Mouse (Mus musculus) spleen, embryonic (tissue): ENCODE measurements at regions not wholly inside any gene's neighbourhood (a gene's known extent, or its start where the extent isn't known, plus 50 kb on each side); places are given as distances from the start of the nearest gene placed in this dataset.

Experiments used
- CTCF ChIA-PET: fragments of 350-600 bp; sonication (Branson Sonifier 250); formaldehyde crosslinking; loops from one replicate; lab custom pipeline; 2022; lab: Charles Lee

- CTCF ChIA-PET: no interaction called here
These were observed 318.1 kb upstream of the Runx1 start for GRCm38 (mm10) chr16:93144033-93144432.

GRCm38 (mm10) chr16:93143164-93143563 is 317.2 kb upstream of the Runx1 start:
- CTCF ChIA-PET: no interaction called here

GRCm38 (mm10) chr16:93141967-93142366 is 316.0 kb upstream of the Runx1 start:
- CTCF ChIA-PET: interaction anchor here (0.5 kb wide), 1 partner anchor 402 kb away, joined by 3 read pairs; no protein-coding TSS in a partner anchor

- CTCF ChIA-PET: no interaction called here
These were observed 314.7 kb upstream of the Runx1 start for GRCm38 (mm10) chr16:93140535-93141110.

GRCm38 (mm10) chr16:93137249-93137648 is 311.3 kb upstream of the Runx1 start:
- CTCF ChIA-PET: no interaction called here

- CTCF ChIA-PET: no interaction called here
These were observed 305.5 kb upstream of the Runx1 start for GRCm38 (mm10) chr16:93131404-93131803.

GRCm38 (mm10) chr16:93130622-93131021 is 304.7 kb upstream of the Runx1 start:
- CTCF ChIA-PET: no interaction called here

GRCm38 (mm10) chr16:93123707-93124106 is 297.8 kb upstream of the Runx1 start:
- CTCF ChIA-PET: no interaction called here

- CTCF ChIA-PET: no interaction called here
These were observed 290.4 kb upstream of the Runx1 start for GRCm38 (mm10) chr16:93116111-93116969.

- CTCF ChIA-PET: no interaction called here
These were observed 285.0 kb upstream of the Runx1 start for GRCm38 (mm10) chr16:93110912-93111311.

- CTCF ChIA-PET: interaction anchor here (0.7 kb wide), 1 partner anchor 31 kb away, joined by 3 read pairs; no protein-coding TSS in a partner anchor
These were observed 284.5 kb upstream of the Runx1 start for GRCm38 (mm10) chr16:93110451-93110850.

GRCm38 (mm10) chr16:93109683-93110407 is 283.9 kb upstream of the Runx1 start:
- CTCF ChIA-PET: interaction anchor here (0.7 kb wide), 1 partner anchor 31 kb away, joined by 3 read pairs; no protein-coding TSS in a partner anchor

GRCm38 (mm10) chr16:93107524-93107845 is 281.5 kb upstream of the Runx1 start:
- CTCF ChIA-PET: no interaction called here

GRCm38 (mm10) chr16:93106811-93107523 is 281.0 kb upstream of the Runx1 start:
- CTCF ChIA-PET: interaction anchor here (0.6 kb wide), 1 partner anchor 136 kb away, joined by 3 read pairs; no protein-coding TSS in a partner anchor

GRCm38 (mm10) chr16:93102174-93102573 is 276.2 kb upstream of the Runx1 start:
- CTCF ChIA-PET: no interaction called here

GRCm38 (mm10) chr16:93098057-93098456 is 272.1 kb upstream of the Runx1 start:
- CTCF ChIA-PET: no interaction called here

- CTCF ChIA-PET: no interaction called here
These were observed 270.2 kb upstream of the Runx1 start for GRCm38 (mm10) chr16:93096175-93096574.

- CTCF ChIA-PET: no interaction called here
These were observed 266.8 kb upstream of the Runx1 start for GRCm38 (mm10) chr16:93092796-93093195.

- CTCF ChIA-PET: no interaction called here
These were observed 259.4 kb upstream of the Runx1 start for GRCm38 (mm10) chr16:93085227-93085883.

GRCm38 (mm10) chr16:93083756-93084155 is 257.8 kb upstream of the Runx1 start:
- CTCF ChIA-PET: no interaction called here

GRCm38 (mm10) chr16:93083142-93083541 is 257.2 kb upstream of the Runx1 start:
- CTCF ChIA-PET: no interaction called here
